17 mouse cellular contexts compared by ENCODE assay signal in the genomic region with DNA sequence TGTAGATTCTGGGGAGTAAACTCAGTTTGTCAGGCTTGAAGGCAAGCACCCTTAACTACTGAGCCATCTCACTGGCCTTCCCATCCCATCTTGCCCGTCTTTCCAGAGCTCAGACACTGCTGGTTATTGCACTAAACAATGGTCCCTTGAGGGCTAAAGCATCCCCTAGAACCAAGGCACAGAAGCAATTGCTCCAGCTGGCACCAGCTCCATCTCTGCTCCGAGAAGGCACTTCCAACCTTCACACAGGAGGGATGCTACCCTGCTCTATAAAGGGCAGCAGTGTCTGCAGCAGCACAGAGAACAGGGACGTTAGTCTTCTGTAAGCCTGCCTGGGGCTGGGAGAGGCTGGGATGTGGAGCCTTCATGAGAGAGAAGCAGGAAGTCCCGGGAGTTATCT. TPM values are rescaled to one million over a fixed set of nuclear protein-coding genes. Genes with fewer than 3 reads are reported as not detected.
DNase-seq lines count a peak whose midpoint lies in the region; TF ChIP-seq lines count a peak whose summit lies in the region.
"Had no signal": no experiment of that assay in that cellular context is flagged by ENCODE, and none has a peak within 500 bp of the region (broad histone marks: within the 10 kb centered on the region; RNA-seq: fewer than 3 reads in every experiment).

A gene (plus strand): TSS at position 301 of the 400 bp plus-strand sequence.

- no peak within 1 kb of the TSS for H3K4me3 ChIP-seq in gastrocnemius, adult 2 months

- peak within 1 kb of the TSS; percentile 20; the same call in 1 of the 2 replicates for H3K27ac ChIP-seq in gastrocnemius, adult 2 months

- no peak for DNase-seq in gastrocnemius, adult 2 months
- no peak for DNase-seq in gastrocnemius, adult 8-10 months (ENCODE audit: low spot score in 2 of 2)
- DNase-seq in heart, adult 11 months, result peak; percentile 87
- no peak for DNase-seq in heart, adult 8-10 months (ENCODE audit: low spot score)
- DNase-seq: adrenal gland, adult 2 months; adrenal gland, adult 8-10 months; adrenal gland, postnatal 10 days; adrenal gland, postnatal 14 days; adrenal gland, postnatal 25 days; adrenal gland, postnatal 36 days; B cell, adult 2 months; cerebellum, adult 11 months; cerebellum, adult 11-12 months; cerebellum, adult 18-20 months had no signal

- no peak for TF ChIP-seq CTCF in gastrocnemius, adult 2 months (IDR thresholded peaks at IDR 0.05)

- intact Hi-C loops in gastrocnemius, adult 2 months (cut with DNase I), result no loop called here

RNA-seq across cellular contexts. Expression of the gene that starts here (rescaled TPM):
- not detected for total RNA-seq in gastrocnemius, adult 2 months (2021)
- not detected for total RNA-seq in gastrocnemius, adult 8-10 months (2022)
- total RNA-seq in heart, adult 8-10 months (2022), result not detected
- total RNA-seq: adrenal gland, adult 18-20 months; adrenal gland, adult 2 months; adrenal gland, adult 8-10 months; adrenal gland, postnatal 10 days; adrenal gland, postnatal 14 days; adrenal gland, postnatal 25 days; adrenal gland, postnatal 36 days; adrenal gland, postnatal 4 days; CH12.LX had no signal
